Mouse (Mus musculus) midbrain, embryonic 14.5 days (tissue): Measurements from ENCODE around the gene Ifitm3. TPM values are rescaled to one million over a fixed set of nuclear protein-coding genes. Genes with fewer than 3 reads are reported as not detected.
"Not testable (repeated sequence)": the region's sequence is repeated elsewhere in the genome, so short reads cannot be mapped to it uniquely, and the experiment has no call there.

Experiments
- ATAC-seq: fragments of 200-750 bp; cut with Nextera tagmentation; 2 replicates; pipeline ENCODE4 v1.8.0; 2017; ENCODE audit warnings: moderate number of reproducible peaks, moderate library complexity; ENCODE audit not compliant: low FRiP score, low TSS enrichment
- DNase-seq: peaks from one replicate; pipeline ENCODE4 v3.0.0-alpha.2; 2015
- H3K27ac ChIP-seq: fragments of 300-500 bp; sonication (generic); replicated peaks from 2 replicates; pipeline ENCODE4 v1.5.1; 2014; ENCODE audit warnings: mild to moderate bottlenecking, low read depth, low read length, moderate library complexity
- H3K27me3 ChIP-seq: fragments of 300-500 bp; sonication (generic); 2 replicates; pipeline ENCODE4 v1.6.1; 2014; ENCODE audit warnings: low read length, control low read depth, mixed read lengths; ENCODE audit not compliant: control insufficient read depth, insufficient read depth
- H3K36me3 ChIP-seq: fragments of 300-500 bp; sonication (generic); 2 replicates; pipeline ENCODE4 v1.6.1; 2014; ENCODE audit warnings: low read length, control low read depth; ENCODE audit not compliant: control insufficient read depth, insufficient read depth
- H3K4me1 ChIP-seq: fragments of 300-500 bp; sonication (generic); 2 replicates; pipeline ENCODE4 v1.6.1; 2014; ENCODE audit warnings: mild to moderate bottlenecking, antibody characterized with exemption, low read length, control low read depth; ENCODE audit not compliant: control insufficient read depth, insufficient read depth
- H3K4me2 ChIP-seq: fragments of 300-500 bp; sonication (generic); 2 replicates; pipeline ENCODE4 v1.6.1; 2014; ENCODE audit warnings: mild to moderate bottlenecking, low read length, moderate library complexity
- H3K4me3 ChIP-seq: fragments of 300-500 bp; sonication (generic); replicated peaks from 2 replicates; pipeline ENCODE4 v1.5.1; 2014; ENCODE audit warnings: low read depth, low read length
- H3K9ac ChIP-seq: fragments of 300-500 bp; sonication (generic); replicated peaks from 2 replicates; pipeline ENCODE4 v1.6.1; 2014; ENCODE audit warnings: mild to moderate bottlenecking, low read length, moderate library complexity
- H3K9me3 ChIP-seq: fragments of 300-500 bp; sonication (generic); 2 replicates; pipeline ENCODE4 v1.6.1; 2016; ENCODE audit warnings: low read length, control low read depth, mixed read lengths; ENCODE audit not compliant: control insufficient read depth
- WGBS: fragments of 180-500 bp; shearing (Covaris S2); extraction: QIAGEN DNeasy Blood & Tissue Kit; methylation state at CpG from one replicate; pipeline ENCODE4 v1.1.7; 2014; 5-methylcytosine and 5-hydroxymethylcytosine counted together
- polyA plus RNA-seq: library from polyadenylated mRNA; unstranded; fragments of >200 nt; fragmentation: Nextera tagmentation; extraction: Ambion mirVana; gene quantifications from 2 replicates; pipeline ENCODE4 v1.2.1, GENCODE M21; 2014

The Ifitm3 gene
- polyA plus RNA-seq, 1 experiment from 2014 or later: 66.5 TPM

- peak overlapping the region; percentile 71; the same call in 1 of the 2 replicates for H3K27ac ChIP-seq
- 14% methylated on average over 6 of the region's 6 CpGs for WGBS
- H3K36me3 ChIP-seq: no peaks in the 10 kb centered on the region
- H3K4me1 ChIP-seq: peaks cover 11% of the 10 kb centered on the region
- ATAC-seq (no peak), DNase-seq (peak; percentile 46)
- no peaks in the 10 kb centered on the region for H3K9me3 ChIP-seq
- no peak overlapping the region for H3K4me3 ChIP-seq
- no peak overlapping the region for H3K9ac ChIP-seq
- H3K27me3 ChIP-seq: no peaks in the 10 kb centered on the region
- H3K4me2 ChIP-seq: no peak overlapping the region
These were observed 15.6 kb upstream of the Ifitm3 start for GRCm38 (mm10) chr7:141026097-141026739.

DNA sequence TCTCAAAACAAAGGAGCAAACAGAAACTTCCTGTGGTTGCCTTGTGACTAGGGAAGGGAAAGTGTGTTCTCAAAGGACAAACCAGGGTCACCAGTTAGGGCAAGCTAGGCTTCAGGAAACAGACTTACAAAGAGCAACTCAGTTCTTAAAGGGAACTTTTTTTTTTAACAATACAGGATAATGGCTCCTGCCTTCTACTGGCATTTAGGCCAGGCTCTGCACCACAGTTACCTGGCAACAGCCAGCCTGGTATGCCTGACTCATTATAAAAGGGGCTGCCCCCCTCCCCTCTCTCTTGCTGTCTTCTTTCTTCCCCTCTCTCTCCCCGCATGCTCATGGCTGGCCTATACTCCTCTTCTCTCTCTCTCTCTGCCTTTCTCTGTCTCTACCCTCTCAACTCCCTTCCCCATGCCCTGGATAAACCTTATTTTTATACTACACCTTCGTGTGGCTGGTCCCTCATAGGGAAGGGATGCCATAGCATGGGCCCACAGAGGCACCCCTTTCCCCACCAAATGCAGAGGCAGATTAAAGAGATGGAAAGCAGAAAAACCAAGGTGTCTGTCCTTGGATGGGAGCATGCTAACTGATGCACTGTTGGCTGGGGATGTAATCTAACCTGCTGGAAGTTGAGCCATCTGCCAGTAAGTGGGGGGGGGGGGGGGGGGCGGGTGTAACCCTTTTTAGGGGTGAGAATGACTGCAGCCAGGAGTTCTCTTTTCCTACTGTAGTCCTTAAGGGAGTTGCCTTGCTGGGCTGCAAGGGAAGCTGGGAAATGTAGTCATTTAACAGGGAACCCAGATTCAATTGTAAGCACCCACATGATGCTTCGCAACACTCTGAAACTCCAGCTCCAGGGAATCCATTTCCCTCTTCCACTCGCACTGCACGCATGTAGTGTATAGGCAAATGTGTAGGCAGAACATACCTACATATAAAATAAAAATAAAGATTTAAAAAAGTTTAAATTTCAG, 14.6 kb upstream of the Ifitm3 start:
- Histone ChIP-seq H3K36me3 (no peaks in the 10 kb centered on the region), H3K4me1 (peaks cover 11% of the 10 kb centered on the region), H3K4me2 (0 out of 2 replicates have a peak overlapping the region, but pooled peaks have one; percentile 3), H3K9me3 (no peaks in the 10 kb centered on the region), H3K27ac (peak overlapping the region; percentile 71), H3K4me3 (no peak overlapping the region), H3K27me3 (no peaks in the 10 kb centered on the region), H3K9ac (no peak overlapping the region)
- DNase-seq (peak; percentile 64), ATAC-seq (peak; percentile 58; the same call in 1 of the 2 replicates)
- WGBS: 13% methylated on average over 5 of the region's 6 CpGs

DNA sequence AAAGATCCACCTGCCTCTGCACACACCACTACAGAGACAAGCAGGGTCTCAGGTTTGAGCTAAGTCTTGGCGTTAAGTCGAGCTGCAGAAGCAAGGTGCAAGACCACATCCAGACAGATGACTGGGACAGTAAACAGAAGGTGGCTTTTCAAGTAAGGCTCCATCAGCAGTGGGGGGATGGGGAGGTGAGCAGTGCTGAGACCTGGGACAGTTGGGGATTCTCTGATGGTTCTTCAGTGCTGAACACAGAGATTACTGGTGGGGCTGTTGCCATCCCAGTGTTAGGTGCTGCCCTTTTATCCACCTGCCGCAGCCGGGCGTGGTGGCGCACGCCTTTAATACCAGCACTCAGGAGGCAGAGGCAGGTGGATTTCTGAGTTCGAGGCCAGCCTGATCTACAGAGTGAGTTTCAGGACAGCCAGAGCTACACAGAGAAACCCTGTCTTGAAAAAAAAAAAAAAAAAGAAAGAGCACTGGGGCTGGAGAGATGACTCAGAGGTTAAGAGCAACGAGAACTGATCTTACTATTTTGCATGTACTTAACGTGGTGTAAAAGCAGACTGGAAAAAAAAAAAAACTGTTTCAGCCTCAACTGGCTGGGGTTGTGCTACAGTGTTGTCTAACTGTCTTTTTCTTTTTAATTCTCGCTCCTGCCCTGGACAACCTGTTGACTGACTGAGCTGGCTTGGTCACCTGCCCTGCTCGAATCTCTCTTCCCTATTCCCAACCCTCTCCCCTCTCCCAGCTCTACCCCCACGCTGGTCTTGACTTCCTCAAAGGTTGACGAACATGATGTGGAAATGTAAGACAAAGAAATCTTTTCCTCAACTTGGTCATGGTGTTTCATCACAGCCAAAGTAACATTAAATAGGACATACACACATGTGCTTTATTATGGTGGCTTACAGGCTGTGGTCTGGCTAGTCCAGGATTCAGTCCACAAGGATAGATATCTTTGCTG, 11.2 kb upstream of the Ifitm3 start:
- Histone ChIP-seq H3K27ac (no peak overlapping the region), H3K27me3 (no peaks in the 10 kb centered on the region), H3K4me1 (peaks cover 11% of the 10 kb centered on the region), H3K4me3 (no peak overlapping the region), H3K36me3 (no peaks in the 10 kb centered on the region), H3K9ac (no peak overlapping the region), H3K9me3 (no peaks in the 10 kb centered on the region), H3K4me2 (no peak overlapping the region)
- WGBS: 90% methylated on average over 14 of the region's 14 CpGs
- ATAC-seq (no peak), DNase-seq (no peak)

GRCm38 (mm10) chr7:141019028-141019427, 8.5 kb upstream of the Ifitm3 start:
- Histone ChIP-seq H3K27ac (no peak overlapping the region), H3K9ac (no peak overlapping the region), H3K4me3 (no peak overlapping the region), H3K36me3 (no peaks in the 10 kb centered on the region), H3K4me1 (no peaks in the 10 kb centered on the region), H3K4me2 (no peak overlapping the region), H3K27me3 (no peaks in the 10 kb centered on the region), H3K9me3 (no peaks in the 10 kb centered on the region)
- ATAC-seq (no peak), DNase-seq (no peak)
- WGBS: 90% methylated on average over 5 of the region's 5 CpGs

GRCm38 (mm10) chr7:141017824-141018223, 7.3 kb upstream of the Ifitm3 start, which contains the start of gene Ifitm6:
Gene Ifitm6 (minus strand): TSS chr7:141017924.
- not testable (repeated sequence) for H3K4me1 ChIP-seq, DNase-seq, H3K36me3 ChIP-seq, H3K4me3 ChIP-seq, H3K9ac ChIP-seq, H3K4me2 ChIP-seq, H3K27me3 ChIP-seq, H3K9me3 ChIP-seq, H3K27ac ChIP-seq, ATAC-seq
- 82% methylated on average over 1 of the region's 1 CpGs for WGBS

GRCm38 (mm10) chr7:141016707-141017697, 6.4 kb upstream of the Ifitm3 start:
- H3K36me3 ChIP-seq: no peaks in the 10 kb centered on the region
- ATAC-seq (no peak), DNase-seq (no peak)
- whole genome bisulfite sequencing: 90% methylated on average over 10 of the region's 10 CpGs
- H3K27me3 ChIP-seq: no peaks in the 10 kb centered on the region
- no peaks in the 10 kb centered on the region for H3K4me1 ChIP-seq
- no peak overlapping the region for H3K27ac ChIP-seq
- no peak overlapping the region for H3K4me3 ChIP-seq
- no peak overlapping the region for H3K4me2 ChIP-seq
- H3K9me3 ChIP-seq: no peaks in the 10 kb centered on the region
- no peak overlapping the region for H3K9ac ChIP-seq

GRCm38 (mm10) chr7:141011238-141011770, 734 bp upstream of the Ifitm3 start:
- Histone ChIP-seq H3K4me3 (no peak overlapping the region), H3K27me3 (no peaks in the 10 kb centered on the region), H3K4me2 (no peak overlapping the region), H3K4me1 (0 out of 2 replicates have a peak, but pooled peaks cover 7% of the 10 kb centered on the region), H3K9ac (no peak overlapping the region), H3K27ac (no peak overlapping the region), H3K36me3 (no peaks in the 10 kb centered on the region), H3K9me3 (no peaks in the 10 kb centered on the region)
- 93% methylated on average over 7 of the region's 7 CpGs for WGBS
- no peak for ATAC-seq
- no peak for DNase-seq
